1 mouse cellular context compared by ENCODE assay signal in genomic region chr8:123835451-123835850, GRCm38 (mm10).
TF ChIP-seq lines count a peak whose summit lies in the region.

No protein-coding gene starts in this region.

TF ChIP-seq in MEL, 35 proteins besides CTCF, POLR2A, EP300 and RAD21 (continued from another document):
- TF ChIP-seq HCFC1 (IDR thresholded peaks at IDR 0.05; ENCODE audit: low read depth, low read length) (no peak), CHD1 (IDR thresholded peaks at IDR 0.05; ENCODE audit: low read depth, low read length) (no peak), E2F4 (IDR thresholded peaks at IDR 0.05; ENCODE audit: borderline replicate concordance, low read depth, low read length) (no peak), NRF1 (IDR thresholded peaks at IDR 0.05; ENCODE audit: insufficient read depth, low read depth, low read length, poor library complexity, severe bottlenecking) (no peak), BHLHE40 (IDR thresholded peaks at IDR 0.05; ENCODE audit: borderline replicate concordance, low read depth, low read length) (0 out of 2 replicates have a peak, but pooled peaks have one; percentile 14), TCF12 (IDR thresholded peaks at IDR 0.05; ENCODE audit: low read depth, low read length) (no peak), RCOR1 (IDR thresholded peaks at IDR 0.05; ENCODE audit: low read depth, low read length) (no peak), GATA1 (IDR thresholded peaks at IDR 0.05; ENCODE audit: low read depth, low read length) (no peak), GABPA (IDR thresholded peaks at IDR 0.05; ENCODE audit: low read depth, low read length) (no peak), KAT2A (conservative IDR thresholded peaks at IDR 0.05; ENCODE audit: low read depth, low read length) (no peak), ZMIZ1 (IDR thresholded peaks at IDR 0.05; ENCODE audit: low read depth, low read length) (no peak; the same call in 1 of the 2 replicates), ZNF384 (IDR thresholded peaks at IDR 0.05; ENCODE audit: low read depth, low read length) (no peak), MAZ (IDR thresholded peaks at IDR 0.05; ENCODE audit: low read depth, low read length) (no peak), CHD2 (IDR thresholded peaks at IDR 0.05; ENCODE audit: low read length) (no peak), UBTF (IDR thresholded peaks at IDR 0.05; ENCODE audit: borderline replicate concordance, insufficient read depth, low read depth, low read length) (no peak), USF2 (IDR thresholded peaks at IDR 0.05; ENCODE audit: borderline replicate concordance in 1 of 2, insufficient read depth in 1 of 2, low read depth in 1 of 2, low read length in 2 of 2) (no peak), MAFK (IDR thresholded peaks at IDR 0.05; ENCODE audit: borderline replicate concordance, low read depth, low read length) (no peak), SMC3 (IDR thresholded peaks at IDR 0.05; ENCODE audit: low read depth, low read length) (peak; percentile 73), TBP (IDR thresholded peaks at IDR 0.05; ENCODE audit: low read depth, low read length) (no peak), ZC3H11A (IDR thresholded peaks at IDR 0.05; ENCODE audit: low read depth, low read length) (peak; percentile 28; the same call in 1 of the 2 replicates), MAX (IDR thresholded peaks at IDR 0.05; ENCODE audit: low read length) (no peak), TAL1 (IDR thresholded peaks at IDR 0.05; ENCODE audit: low read length) (no peak), MYC (IDR thresholded peaks at IDR 0.05; ENCODE audit: low read depth, low read length) (no peak), POLR2AphosphoS2 (IDR thresholded peaks at IDR 0.05; ENCODE audit: low read length) (peak; percentile 57), MYB (IDR thresholded peaks at IDR 0.05; ENCODE audit: low read depth, low read length) (no peak), MXI1 (IDR thresholded peaks at IDR 0.05; ENCODE audit: low read depth, low read length) (no peak)
